Mouse (Mus musculus) stomach, postnatal 0 days (tissue): ENCODE results near the gene Acer2.

Experiments
- CTCF ChIP-seq: IDR thresholded peaks from 2 replicates; pipeline ENCODE4 v1.5.1; 2016; ENCODE audit warnings: antibody characterized with exemption, low read depth, mild to moderate bottlenecking, moderate library complexity
- EP300 ChIP-seq: optimal IDR thresholded peaks from 2 replicates; pipeline ENCODE3; 2016; ENCODE audit warnings: antibody characterized with exemption

DNA sequence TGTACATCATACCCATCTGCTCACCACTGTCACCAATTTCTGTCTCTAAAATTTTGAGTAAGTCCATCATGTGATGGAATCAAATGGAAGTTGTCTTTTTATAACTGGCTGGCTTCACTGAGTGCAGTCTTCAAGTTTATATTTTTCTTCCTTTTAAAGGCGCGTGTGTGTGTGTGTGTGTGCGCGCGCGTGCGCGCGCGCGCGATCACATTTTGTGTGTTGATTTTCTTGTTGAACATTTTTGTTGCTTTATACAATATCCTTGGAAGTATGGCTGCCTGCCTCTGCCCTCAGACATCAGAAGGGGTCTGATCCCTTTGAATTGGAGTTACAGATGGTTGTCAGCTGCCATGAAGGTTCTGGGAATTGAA is 16.1 kb upstream of the Acer2 start:
- TF ChIP-seq CTCF (no peak), EP300 (no peak)
